Mouse (Mus musculus): ENCODE data around the gene Slc17a2. TPM values are rescaled to one million over a fixed set of nuclear protein-coding genes. Genes with fewer than 3 reads are reported as not detected.
A peak's percentile ranks its signal among the peaks of the same experiment; 100 is the strongest.

The Slc17a2 gene
- total RNA-seq, 2 experiments from 2014 or later, result not detected

DNA sequence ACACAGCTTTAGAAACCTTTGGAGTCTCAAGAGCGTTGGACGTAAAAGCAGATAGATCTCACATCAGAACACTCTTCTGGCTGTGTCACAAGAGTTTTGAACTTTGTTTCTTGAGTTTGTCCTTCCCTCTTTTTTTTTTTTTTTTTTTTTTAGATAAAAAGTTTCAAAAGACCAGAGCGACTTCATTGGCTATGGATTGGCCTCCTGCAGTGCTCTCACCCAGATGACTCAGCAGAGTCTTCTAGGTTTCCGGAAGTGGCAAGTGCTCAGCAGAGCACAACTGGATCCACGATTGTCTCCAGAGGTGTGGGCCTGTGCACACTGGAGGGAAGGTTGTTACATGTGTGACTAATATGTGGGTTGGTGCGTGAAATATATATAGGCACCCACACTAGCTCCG lies 28.5 kb upstream of the Slc17a2 start:
- DNase-seq, result no peak
- intact Hi-C loops (cut with DNase I), result no loop called here

GRCm38 (mm10) chr13:23779025-23779424 lies 27.8 kb upstream of the Slc17a2 start:
- intact Hi-C loops (cut with DNase I), result no loop called here
- DNase-seq, result no peak

- DNase-seq, result peak; percentile 24 to 35
- intact Hi-C loops (cut with DNase I), result loop anchor here (5.0 kb wide), 2 partner anchors 95 to 505 kb away; no protein-coding TSS in a partner anchor
Measured at GRCm38 (mm10) chr13:23792520-23792919, 14.3 kb upstream of the Slc17a2 start.

DNA sequence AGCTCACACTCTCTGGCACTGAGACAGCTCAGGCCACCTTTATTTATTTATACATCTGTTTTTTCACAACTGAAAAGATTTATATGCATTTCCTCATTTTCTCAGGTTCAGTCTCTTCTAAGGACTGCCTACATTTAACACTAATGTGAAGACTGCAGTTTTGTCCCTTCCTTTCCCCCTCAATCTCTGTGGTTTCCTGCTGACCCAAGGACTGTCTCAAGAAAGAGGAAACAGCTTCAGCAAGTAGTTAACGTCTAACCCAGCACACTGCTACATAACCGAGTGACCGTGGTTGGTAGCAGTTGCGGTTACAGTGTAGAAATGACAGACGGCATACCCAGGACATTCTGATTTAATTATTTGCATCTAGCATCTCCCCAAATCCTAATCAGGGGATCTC lies 7.4 kb upstream of the Slc17a2 start:
- DNase-seq, result no peak
- intact Hi-C loops (cut with DNase I), result no loop called here

GRCm38 (mm10) chr13:23804532-23804931 lies 2.3 kb upstream of the Slc17a2 start:
- intact Hi-C loops (cut with DNase I), result no loop called here
- DNase-seq, result no peak

GRCm38 (mm10) chr13:23816148-23816547 lies 9.4 kb downstream of the Slc17a2 start:
- intact Hi-C loops (cut with DNase I), result no loop called here

DNA sequence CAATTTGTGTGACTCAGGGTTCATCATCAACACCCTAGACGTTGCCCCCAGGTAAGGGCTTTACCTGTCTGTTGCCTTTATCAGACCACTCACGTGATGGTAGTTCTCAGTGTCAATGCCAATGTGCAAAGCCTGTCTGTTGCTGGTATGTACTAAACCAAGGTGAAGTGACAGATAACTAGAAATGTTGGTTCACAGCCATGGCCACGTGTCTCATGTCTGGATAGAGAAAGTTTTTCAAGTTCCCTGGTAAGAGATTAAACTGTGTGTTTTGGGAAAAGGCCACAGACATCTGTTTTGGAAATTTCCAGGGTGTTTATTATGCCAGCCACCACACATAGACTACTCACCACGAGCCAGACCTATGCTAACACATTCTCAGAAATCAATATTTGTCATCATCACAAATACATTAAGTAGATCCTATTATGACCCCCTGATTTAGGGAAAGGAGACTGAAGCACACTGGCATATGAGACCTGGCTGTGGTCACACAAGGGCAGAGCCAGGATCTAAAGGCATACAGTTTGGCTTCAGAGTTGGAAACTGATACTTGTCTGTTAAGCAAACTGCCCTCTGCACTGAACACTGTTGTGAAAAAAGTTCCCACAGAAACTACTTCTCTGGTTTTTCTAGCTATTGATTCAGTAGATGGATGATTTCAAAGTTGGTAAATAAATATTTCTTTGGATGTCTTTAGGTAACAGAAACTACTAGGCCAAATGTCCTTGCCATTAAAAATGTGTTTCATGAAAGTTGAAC lies 13.6 kb downstream of the Slc17a2 start:
- DNase-seq, result no peak
- intact Hi-C loops (cut with DNase I), result no loop called here

More at GRCm38 (mm10) chr13:23816148-23816547, 9.4 kb downstream of the Slc17a2 start:
- DNase-seq, result no peak

DNA sequence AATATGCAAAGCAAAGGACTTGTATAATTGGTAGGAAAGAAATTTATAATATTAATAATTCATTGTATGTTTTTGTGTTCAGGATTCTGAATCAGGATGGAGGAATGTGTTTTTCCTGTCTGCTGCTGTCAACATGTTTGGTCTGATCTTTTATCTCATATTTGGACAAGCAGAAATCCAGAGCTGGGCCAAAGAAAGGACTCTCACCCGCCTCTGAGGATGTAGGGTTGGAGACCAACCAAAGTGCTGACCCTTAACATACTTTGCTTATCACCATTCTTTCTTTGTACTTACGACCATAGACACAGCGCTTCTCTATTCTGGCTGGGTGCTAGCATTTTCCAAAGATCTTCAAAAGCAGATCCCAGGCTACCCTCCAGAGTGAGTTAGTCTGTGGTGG lies 15.4 kb downstream of the Slc17a2 start:
- DNase-seq, result no peak
- intact Hi-C loops (cut with DNase I), result no loop called here

GRCm38 (mm10) chr13:23826606-23827005 lies 19.8 kb downstream of the Slc17a2 start:
- intact Hi-C loops (cut with DNase I), result no loop called here

DNA sequence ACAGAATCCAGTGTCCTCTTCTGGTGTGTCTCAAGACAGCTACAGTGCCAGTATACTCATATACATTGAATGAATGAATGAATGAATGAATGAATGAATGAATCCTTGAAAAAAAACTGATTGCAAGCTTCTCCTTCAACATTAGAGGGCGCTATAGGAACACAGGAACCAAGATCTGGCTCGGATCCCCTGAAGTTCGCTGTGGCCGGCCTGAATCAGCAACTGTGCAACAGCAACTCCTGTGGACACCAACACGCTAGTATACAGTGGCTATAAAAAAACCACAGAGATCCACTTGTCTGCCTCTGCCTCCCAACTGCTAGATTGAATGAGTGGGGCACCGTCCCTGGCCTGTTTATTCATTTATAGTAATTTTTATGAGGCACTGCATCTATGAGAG lies 26.3 kb downstream of the Slc17a2 start:
- intact Hi-C loops (cut with DNase I), result loop anchor here (2.0 kb wide), 1 partner anchor 464 kb away; no protein-coding TSS in a partner anchor
- peak; percentile 6 to 9 for DNase-seq

More at GRCm38 (mm10) chr13:23826606-23827005, 19.8 kb downstream of the Slc17a2 start:
- DNase-seq, result no peak

GRCm38 (mm10) chr13:23834836-23835235 lies 28.0 kb downstream of the Slc17a2 start:
- no peak for DNase-seq
- intact Hi-C loops (cut with DNase I), result loop anchor here (5.0 kb wide), 1 partner anchor 112 kb away; no protein-coding TSS in a partner anchor

DNA sequence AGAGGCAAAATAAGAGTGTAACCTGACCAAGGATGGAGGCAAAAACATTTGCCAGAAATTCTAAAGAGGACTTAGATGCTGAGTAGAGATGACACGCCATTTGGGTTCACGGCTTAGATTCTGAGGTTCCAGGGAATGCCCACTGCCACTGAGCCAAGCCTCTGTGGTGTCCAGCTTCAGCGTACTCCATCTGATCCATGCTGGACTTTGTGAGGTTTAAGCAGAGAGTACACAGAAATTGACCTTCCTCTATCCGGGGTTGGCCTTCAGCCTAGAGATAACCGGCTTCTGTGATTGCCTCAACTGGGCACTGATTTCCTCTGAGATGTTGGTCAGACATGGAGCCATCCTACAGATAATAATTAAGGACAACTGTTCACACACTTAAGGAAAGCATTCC lies 29.8 kb downstream of the Slc17a2 start:
- intact Hi-C loops (cut with DNase I), result loop anchor here (5.0 kb wide), 1 partner anchor 111 kb away; no protein-coding TSS in a partner anchor
- no peak for DNase-seq

DNA sequence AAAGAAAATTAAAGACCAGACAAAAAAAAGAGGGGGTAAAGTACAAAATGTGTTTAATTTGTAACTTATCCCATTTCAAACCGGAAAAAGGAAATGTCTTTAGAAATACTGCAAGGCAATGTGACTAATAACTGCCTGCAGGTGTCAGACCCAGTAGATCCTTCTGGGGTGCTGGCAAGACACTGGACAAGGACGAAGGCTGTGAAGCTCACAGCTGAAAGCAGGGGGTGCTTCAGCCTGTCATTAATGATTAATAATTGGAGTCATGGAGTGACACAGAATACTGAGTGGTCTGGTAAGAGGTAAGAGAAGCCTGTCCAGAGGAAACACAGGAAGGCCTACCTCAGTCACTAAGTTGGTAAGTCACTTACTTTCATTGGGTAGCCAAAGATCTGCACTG lies 32.5 kb downstream of the Slc17a2 start, which contains the start of gene Slc17a3:
TSS of gene Slc17a3 (plus strand) at position 127 of the 400 bp plus-strand sequence.
- intact Hi-C loops (cut with DNase I), result loop anchor here (5.0 kb wide), 1 partner anchor 108 kb away; no protein-coding TSS in a partner anchor
- no peak for DNase-seq

GRCm38 (mm10) chr13:23845851-23846250 lies 39.1 kb downstream of the Slc17a2 start:
- intact Hi-C loops (cut with DNase I), result no loop called here
- no peak for DNase-seq

GRCm38 (mm10) chr13:23849299-23849698 lies 42.5 kb downstream of the Slc17a2 start:
- no peak for DNase-seq
- intact Hi-C loops (cut with DNase I), result no loop called here

GRCm38 (mm10) chr13:23856401-23856800 lies 49.6 kb downstream of the Slc17a2 start:
- intact Hi-C loops (cut with DNase I), result no loop called here
- DNase-seq, result no peak

DNA sequence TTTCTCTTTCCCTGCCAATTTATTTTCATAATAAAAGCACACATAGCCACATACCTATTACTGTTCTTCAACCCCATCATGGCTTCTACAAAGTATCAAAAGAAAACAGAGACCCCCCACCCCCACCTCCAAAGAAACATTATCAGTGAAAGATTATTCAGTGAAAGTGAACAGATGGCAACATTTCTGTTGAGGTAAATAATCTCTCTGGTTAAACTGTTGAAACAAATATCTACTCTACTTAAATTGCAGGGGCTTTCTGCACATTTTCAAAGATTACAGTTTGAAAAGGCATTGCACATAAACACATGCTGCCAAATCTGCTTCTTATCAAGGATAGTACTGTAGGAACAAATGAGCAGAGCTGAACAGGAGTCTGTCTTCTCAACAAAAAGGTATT lies 55.0 kb downstream of the Slc17a2 start:
- no peak for DNase-seq
- intact Hi-C loops (cut with DNase I), result no loop called here

DNA sequence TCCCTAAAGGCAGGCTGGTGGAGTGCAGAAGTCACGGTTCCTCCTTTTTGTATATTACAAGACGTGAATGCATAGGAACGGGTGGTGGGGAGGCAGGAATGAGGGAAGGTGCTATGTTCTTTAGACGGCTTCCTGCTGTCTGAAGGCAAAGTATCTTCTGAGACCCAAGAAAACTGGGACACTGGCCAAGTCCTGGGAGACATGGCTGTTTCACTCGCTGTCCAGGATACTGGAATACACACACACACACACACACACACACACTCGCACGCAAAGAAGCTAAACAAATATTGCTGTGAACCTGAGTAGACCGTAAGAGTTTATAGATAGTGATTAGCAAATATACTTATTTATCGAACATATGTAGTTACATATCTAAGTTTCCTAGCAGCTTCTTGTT lies 57.9 kb downstream of the Slc17a2 start:
- no peak for DNase-seq

GRCm38 (mm10) chr13:23866086-23866710 lies 59.4 kb downstream of the Slc17a2 start:
- peak in 1 of 2 experiments; percentile 6 for DNase-seq
- intact Hi-C loops (cut with DNase I), result no loop called here

More for the DNA sequence above, 57.9 kb downstream of the Slc17a2 start:
- intact Hi-C loops (cut with DNase I), result no loop called here

DNA sequence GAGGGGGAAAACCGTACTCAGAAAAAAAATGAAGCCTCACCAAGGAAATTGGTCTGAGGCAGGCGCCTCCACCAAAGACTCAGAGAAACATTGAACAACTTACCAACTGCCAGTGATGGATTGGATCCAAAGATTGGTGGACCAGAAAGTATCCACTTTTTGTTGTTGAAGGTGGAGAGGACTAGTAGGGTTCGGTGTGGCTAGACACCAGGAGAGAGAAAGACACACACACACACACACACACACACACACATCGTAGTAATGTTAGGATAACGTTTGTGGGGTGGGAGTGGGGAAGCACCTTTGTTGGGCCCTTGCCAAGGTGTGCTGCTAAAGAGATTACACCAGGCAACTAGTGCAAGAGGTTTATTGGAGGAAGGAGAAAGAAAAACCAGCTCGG lies 60.2 kb downstream of the Slc17a2 start:
- no peak for DNase-seq
- intact Hi-C loops (cut with DNase I), result no loop called here

DNA sequence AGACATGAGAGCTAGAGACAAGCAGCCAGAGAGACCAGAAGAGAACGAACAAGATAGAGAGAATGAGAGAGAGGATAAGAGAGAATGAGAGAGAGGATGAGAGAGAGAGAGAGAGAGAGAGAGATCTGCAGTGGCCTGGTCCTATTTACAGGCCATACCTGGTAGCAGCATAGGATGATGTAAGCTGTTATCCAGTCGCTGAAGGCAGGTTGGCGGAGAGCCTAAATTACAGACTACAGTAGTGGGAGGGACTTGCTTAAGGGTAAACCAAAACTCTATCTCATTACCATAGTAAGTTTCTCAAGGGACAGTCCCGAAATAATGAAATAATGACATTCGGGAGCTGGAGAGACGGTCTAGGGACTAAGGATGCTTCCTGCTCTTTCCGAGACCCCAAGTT lies 60.6 kb downstream of the Slc17a2 start, which contains the start of gene Slc17a1:
TSS of gene Slc17a1 (plus strand) at position 346 of the 400 bp plus-strand sequence.
- intact Hi-C loops (cut with DNase I), result no loop called here
- DNase-seq, result no peak
